Mouse (Mus musculus) liver, postnatal 0 days (tissue): ENCODE measurements at regions not wholly inside any gene's neighbourhood (a gene's known extent, or its start where the extent isn't known, plus 50 kb on each side); places are given as distances from the start of the nearest gene placed in this dataset.

ENCODE experiments used
- ATAC-seq: fragments of 200-750 bp; cut with Nextera tagmentation; 2 replicates; pipeline ENCODE4 v1.8.0; 2017; ENCODE audit warnings: mild to moderate bottlenecking, moderate library complexity
- DNase-seq: peaks from one replicate; pipeline ENCODE4 v3.0.0-alpha.2; 2016
- H3K27ac ChIP-seq: fragments of 300-500 bp; sonication (generic); 2 replicates; pipeline ENCODE4 v1.5.1; 2014; ENCODE audit warnings: antibody characterized with exemption, moderate library complexity, mild to moderate bottlenecking, low read depth
- H3K27me3 ChIP-seq: fragments of 300-500 bp; sonication (generic); 2 replicates; pipeline ENCODE4 v1.6.1; 2014; ENCODE audit warnings: low read length, control low read depth, mixed read lengths; ENCODE audit not compliant: insufficient read depth
- H3K36me3 ChIP-seq: fragments of 300-500 bp; sonication (generic); replicated peaks from 2 replicates; pipeline ENCODE4 v1.6.1; 2014; ENCODE audit warnings: mild to moderate bottlenecking, control low read depth, low read length, moderate library complexity, mixed read lengths; ENCODE audit not compliant: insufficient read depth
- H3K4me1 ChIP-seq: fragments of 300-500 bp; sonication (generic); 2 replicates; pipeline ENCODE4 v1.6.1; 2014; ENCODE audit warnings: antibody characterized with exemption, mild to moderate bottlenecking, control low read depth; ENCODE audit not compliant: insufficient read depth
- H3K4me2 ChIP-seq: fragments of 300-500 bp; sonication (generic); 2 replicates; pipeline ENCODE4 v1.6.1; 2014; ENCODE audit warnings: low read depth, mild to moderate bottlenecking, low read length, moderate library complexity, mixed read lengths
- H3K4me3 ChIP-seq: fragments of 300-500 bp; sonication (generic); 2 replicates; pipeline ENCODE4 v1.5.1; 2014; ENCODE audit warnings: low read depth, low read length
- H3K9ac ChIP-seq: fragments of 300-500 bp; sonication (generic); replicated peaks from 2 replicates; pipeline ENCODE4 v1.6.1; 2014; ENCODE audit warnings: mild to moderate bottlenecking, moderate library complexity
- H3K9me3 ChIP-seq: fragments of 300-500 bp; sonication (generic); 2 replicates; pipeline ENCODE4 v1.6.1; 2016; ENCODE audit warnings: mild to moderate bottlenecking, control low read depth, low read length, mixed read lengths
- CTCF ChIP-seq: sonication (generic); IDR thresholded peaks from 2 replicates; pipeline ENCODE4 v1.5.1; 2016; ENCODE audit warnings: antibody characterized with exemption, low read depth
- EP300 ChIP-seq: IDR thresholded peaks from 2 replicates; pipeline ENCODE4 v1.6.1; 2016; ENCODE audit warnings: antibody characterized with exemption, low read depth, mild to moderate bottlenecking
- WGBS: fragments of 180-500 bp; shearing (Covaris S2); extraction: QIAGEN DNeasy Blood & Tissue Kit; methylation state at CpG from one replicate; pipeline ENCODE4 v1.1.7; 2014; ENCODE audit not compliant: insufficient replicate concordance; 5-methylcytosine and 5-hydroxymethylcytosine counted together

- Histone ChIP-seq H3K36me3 (no peaks in the 10 kb centered on the region), H3K9ac (no peak overlapping the region), H3K4me2 (no peak overlapping the region), H3K27ac (no peak overlapping the region), H3K4me3 (no peak overlapping the region), H3K4me1 (no peaks in the 10 kb centered on the region), H3K27me3 (no peaks in the 10 kb centered on the region), H3K9me3 (no peaks in the 10 kb centered on the region)
- TF ChIP-seq CTCF (no peak), EP300 (no peak)
- 50% methylated on average over 8 of the region's 8 CpGs for WGBS
- no peak for DNase-seq
- no peak for ATAC-seq
Measured at GRCm38 (mm10) chr17:4209650-4210049, 513.6 kb upstream of the Nox3 start.

- Histone ChIP-seq H3K9ac (no peak overlapping the region), H3K36me3 (no peaks in the 10 kb centered on the region), H3K27me3 (no peaks in the 10 kb centered on the region), H3K4me1 (no peaks in the 10 kb centered on the region), H3K27ac (no peak overlapping the region), H3K9me3 (no peaks in the 10 kb centered on the region), H3K4me3 (no peak overlapping the region), H3K4me2 (no peak overlapping the region)
- WGBS, result 54% methylated on average over 4 of the region's 4 CpGs
- DNase-seq, result no peak
- TF ChIP-seq EP300 (no peak), CTCF (no peak)
- ATAC-seq, result no peak
Measured at GRCm38 (mm10) chr17:4212586-4212985, 516.5 kb upstream of the Nox3 start.

- no peak for DNase-seq
- Histone ChIP-seq H3K27ac (no peak overlapping the region), H3K27me3 (no peaks in the 10 kb centered on the region), H3K4me3 (no peak overlapping the region), H3K4me1 (no peaks in the 10 kb centered on the region), H3K36me3 (no peaks in the 10 kb centered on the region), H3K9ac (no peak overlapping the region), H3K9me3 (no peaks in the 10 kb centered on the region), H3K4me2 (no peak overlapping the region)
- no peak for ATAC-seq
- 72% methylated on average over 8 of the region's 8 CpGs for WGBS
- TF ChIP-seq EP300 (no peak), CTCF (no peak)
Measured at GRCm38 (mm10) chr17:4214970-4215369, 518.9 kb upstream of the Nox3 start.

DNA sequence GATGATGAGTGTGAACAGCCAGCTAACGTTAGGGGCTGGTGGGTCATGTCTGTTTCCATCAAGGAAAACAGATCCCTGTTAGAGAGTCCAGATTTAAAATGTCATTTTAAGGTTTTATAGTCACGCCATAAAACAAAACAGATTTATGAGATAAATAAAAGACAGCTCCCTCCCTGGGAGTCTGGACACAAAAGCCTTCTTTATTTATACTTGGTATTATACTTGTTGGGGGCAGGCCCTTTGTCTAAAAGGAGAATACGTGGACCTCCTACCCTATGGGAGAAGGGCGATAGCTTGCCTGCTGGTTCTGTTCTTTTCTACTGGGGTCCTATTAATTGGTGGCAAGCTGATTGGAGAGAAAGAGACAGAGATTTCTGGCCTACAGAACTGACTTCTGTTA is 520.1 kb upstream of the Nox3 start:
- H3K9ac ChIP-seq, result no peak overlapping the region
- 75% methylated on average over 4 of the region's 4 CpGs for WGBS

GRCm38 (mm10) chr17:4216750-4217149 is 520.7 kb upstream of the Nox3 start:
- Histone ChIP-seq H3K27me3 (no peaks in the 10 kb centered on the region), H3K9me3 (no peaks in the 10 kb centered on the region), H3K9ac (no peak overlapping the region), H3K36me3 (no peaks in the 10 kb centered on the region), H3K27ac (no peak overlapping the region), H3K4me1 (no peaks in the 10 kb centered on the region), H3K4me2 (no peak overlapping the region), H3K4me3 (no peak overlapping the region)
- no peak for ATAC-seq
- TF ChIP-seq CTCF (no peak), EP300 (no peak)
- no peak for DNase-seq
- WGBS, result 77% methylated on average over 8 of the region's 8 CpGs

More for the DNA sequence above, 520.1 kb upstream of the Nox3 start:
- H3K36me3 ChIP-seq, result no peaks in the 10 kb centered on the region
- ATAC-seq, result no peak
- no peaks in the 10 kb centered on the region for H3K27me3 ChIP-seq
- no peaks in the 10 kb centered on the region for H3K4me1 ChIP-seq
- H3K4me3 ChIP-seq, result no peak overlapping the region
- TF ChIP-seq CTCF, result no peak
- TF ChIP-seq EP300, result no peak
- H3K9me3 ChIP-seq, result no peaks in the 10 kb centered on the region
- DNase-seq, result no peak
- H3K4me2 ChIP-seq, result no peak overlapping the region
- no peak overlapping the region for H3K27ac ChIP-seq

GRCm38 (mm10) chr17:4220661-4221360 is 524.8 kb upstream of the Nox3 start:
- Histone ChIP-seq H3K27ac (no peak overlapping the region), H3K36me3 (no peaks in the 10 kb centered on the region), H3K4me2 (no peak overlapping the region), H3K27me3 (no peaks in the 10 kb centered on the region), H3K9me3 (no peaks in the 10 kb centered on the region), H3K4me1 (no peaks in the 10 kb centered on the region), H3K4me3 (no peak overlapping the region), H3K9ac (no peak overlapping the region)
- WGBS, result 72% methylated on average over 12 of the region's 12 CpGs
- TF ChIP-seq EP300 (no peak), CTCF (no peak)
- DNase-seq (no peak), ATAC-seq (no peak)
